Mouse (Mus musculus) C2C12 (cell line): ENCODE results near the gene Tut7.

ENCODE experiments used
- CTCF ChIP-seq: IDR thresholded peaks from one replicate; pipeline ENCODE4 v1.5.1; 2011; ENCODE audit not compliant: control insufficient read depth, insufficient read depth, insufficient read length
- MAX ChIP-seq: IDR thresholded peaks from one replicate; pipeline ENCODE4 v1.6.1; 2011; ENCODE audit warnings: mild to moderate bottlenecking, control low read depth
- MYOD1 ChIP-seq: IDR thresholded peaks from one replicate; pipeline ENCODE4 v1.6.1; 2011; ENCODE audit warnings: low read depth; ENCODE audit not compliant: control insufficient read depth, insufficient read length
- USF1 ChIP-seq: IDR thresholded peaks from one replicate; pipeline ENCODE4 v1.6.1; 2011; ENCODE audit warnings: low read depth, mild to moderate bottlenecking, control low read depth, moderate library complexity

DNA sequence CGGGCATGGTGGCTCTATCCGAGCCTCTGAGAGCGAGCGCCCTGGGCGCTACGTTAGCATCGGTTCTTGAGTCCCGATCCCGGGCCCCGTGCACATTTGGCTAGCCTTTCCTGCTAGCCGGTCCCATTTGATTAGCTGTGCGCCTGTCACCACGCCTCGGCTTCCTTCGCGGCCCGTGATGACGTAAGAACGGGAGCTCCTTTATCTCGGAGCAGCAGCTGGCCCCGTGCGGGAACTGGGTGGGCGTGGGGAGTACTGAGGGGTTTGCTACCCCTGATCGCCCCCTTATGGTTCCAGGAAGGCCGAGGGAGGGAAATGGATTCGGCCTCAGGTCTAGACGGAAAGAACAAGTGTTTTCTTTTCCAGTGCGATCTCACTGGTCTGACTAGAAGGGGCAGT is 52.8 kb downstream of the Tut7 start:
- TF ChIP-seq CTCF (no peak), MAX (no peak), MYOD1 (no peak), USF1 (no peak)
